Mouse (Mus musculus) brain, embryonic 18.5 days (tissue): ENCODE results near the gene Plekhn1.

Experiments used
- DNase-seq: peaks from one replicate; pipeline ENCODE4 v3.0.0-alpha.2; 2012; ENCODE audit warnings: low read depth, low spot score

Gene Plekhn1

DNA sequence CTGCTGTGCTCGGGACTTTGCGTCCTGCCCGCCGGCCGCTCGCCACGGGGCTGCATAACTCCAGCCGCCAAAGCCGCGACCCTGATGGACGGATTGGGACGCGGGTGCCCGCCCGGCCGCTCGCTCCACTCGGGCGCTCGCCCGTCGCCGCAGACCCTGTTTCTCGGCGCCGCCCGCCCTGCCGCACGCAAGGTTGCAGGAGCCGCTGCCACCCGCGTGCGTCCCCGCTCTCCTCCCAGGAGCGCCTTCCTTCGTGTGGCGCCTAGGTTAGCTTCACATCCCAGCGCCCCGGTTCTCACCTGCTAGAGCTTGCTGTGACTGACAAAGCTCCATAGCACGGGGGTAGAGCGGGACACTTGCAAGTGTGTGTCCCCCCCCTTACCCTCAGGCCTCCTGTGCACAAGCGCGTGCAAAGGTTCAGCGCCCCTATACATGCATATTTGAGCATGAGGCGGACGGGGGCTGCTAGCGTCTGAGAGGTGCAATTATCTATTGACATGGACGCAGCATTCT is at the start of gene Plekhn1:
TSS of gene Plekhn1 (minus strand) at position 157 of the 513 bp plus-strand sequence.
- peak; percentile 43 for DNase-seq

GRCm38 (mm10) chr4:156255078-156255839 is 20.6 kb upstream of the Plekhn1 start, which contains the start of gene Samd11:
Gene Samd11, minus strand, starts transcription at chr4:156255657.
- no peak for DNase-seq

DNA sequence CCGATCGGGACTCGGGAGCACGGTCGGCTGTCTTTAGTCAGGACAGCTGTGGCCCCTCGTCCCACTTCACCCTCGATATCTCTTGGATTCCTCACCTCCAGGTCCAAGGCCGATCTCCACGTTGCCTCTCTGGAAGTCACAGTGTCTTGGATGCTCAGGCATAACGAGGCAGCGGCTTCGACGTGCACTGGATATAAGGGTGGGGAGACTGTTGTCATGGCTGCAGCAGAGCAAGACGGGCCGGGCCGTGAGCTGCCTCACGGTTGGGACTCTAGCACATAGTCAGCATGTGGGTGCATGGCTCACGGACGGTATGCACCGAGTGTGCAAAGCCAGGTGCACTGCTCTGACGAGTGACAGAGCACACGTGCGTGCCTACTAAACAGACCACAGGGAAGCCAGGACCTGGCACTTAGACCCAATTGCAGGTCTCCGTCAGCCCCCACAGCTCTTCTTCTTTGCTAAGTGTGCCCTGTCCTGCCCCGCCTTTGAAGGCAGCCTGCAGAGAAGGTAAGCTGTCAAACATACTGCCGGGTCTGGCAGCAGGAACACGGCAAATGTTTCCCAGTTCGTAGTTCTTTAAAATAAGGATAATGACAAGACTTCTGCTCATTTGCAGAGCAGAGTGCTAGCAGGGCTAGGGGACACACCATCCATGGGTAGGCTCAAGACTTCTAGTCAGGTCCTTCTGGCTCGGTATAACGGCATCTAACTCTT is 19.9 kb upstream of the Plekhn1 start:
- DNase-seq, result no peak

- no peak for DNase-seq
Measured at GRCm38 (mm10) chr4:156253043-156253442, 18.4 kb upstream of the Plekhn1 start.

DNA sequence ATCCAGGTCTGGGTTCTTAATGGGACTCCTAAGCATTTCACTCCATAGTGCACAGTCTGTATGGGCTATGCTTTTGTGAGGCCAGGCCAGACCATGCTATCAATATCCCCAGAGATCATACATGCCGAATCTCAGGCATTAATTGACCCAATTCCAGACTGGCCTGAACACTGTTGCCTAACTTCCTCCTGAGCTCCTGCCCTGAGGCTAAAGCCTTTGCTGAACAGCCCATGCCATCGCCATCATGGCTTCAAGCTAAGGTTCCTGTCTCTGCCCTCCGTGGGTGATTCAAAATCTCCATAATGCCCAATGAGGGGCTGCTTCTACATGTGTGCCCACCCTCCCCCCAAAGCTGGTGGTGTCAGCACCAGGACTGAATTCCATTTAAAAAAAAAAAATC is 18.0 kb upstream of the Plekhn1 start:
- no peak for DNase-seq

- DNase-seq, result no peak
Measured at GRCm38 (mm10) chr4:156252140-156252539, 17.5 kb upstream of the Plekhn1 start.

DNA sequence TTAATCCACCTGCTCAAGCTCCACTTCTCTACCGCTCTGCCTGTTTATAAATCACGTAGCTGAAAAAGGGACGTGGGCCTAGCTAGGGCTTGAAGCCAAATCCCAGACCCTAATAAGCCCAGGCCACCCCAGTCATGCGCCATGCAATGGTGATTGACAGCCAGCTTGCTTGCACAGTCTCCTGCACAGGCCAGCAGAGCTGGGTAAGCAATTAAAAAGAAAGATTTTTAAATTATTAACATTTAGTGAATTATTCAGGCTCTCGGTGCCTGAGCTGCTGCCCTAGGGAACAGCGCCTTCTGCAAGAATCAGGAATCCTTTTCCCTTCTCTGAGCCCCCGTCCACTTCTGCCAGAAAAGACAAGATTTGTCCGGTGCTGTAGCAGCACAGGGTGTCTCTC is 16.4 kb upstream of the Plekhn1 start:
- DNase-seq, result no peak

DNA sequence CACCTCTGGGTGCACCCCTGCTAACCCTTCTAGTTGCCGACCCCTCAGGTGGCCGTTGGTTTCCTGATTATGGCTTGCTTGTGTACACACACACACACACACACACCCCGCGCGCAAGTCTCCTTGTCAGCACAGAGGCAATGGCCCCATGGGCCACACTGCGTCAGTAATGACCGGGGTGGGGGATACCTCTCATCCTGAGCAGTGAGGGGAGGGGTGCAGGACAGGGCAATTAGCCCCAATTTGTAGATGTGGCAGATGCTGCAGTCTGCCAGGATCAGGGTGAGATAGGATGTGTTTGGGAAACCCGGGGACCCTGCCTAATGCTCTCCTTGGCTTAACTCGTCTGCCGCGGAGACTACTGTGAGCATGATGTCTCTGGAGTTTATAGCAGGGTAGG is 14.9 kb upstream of the Plekhn1 start:
- no peak for DNase-seq

GRCm38 (mm10) chr4:156236651-156237447 is 2.2 kb upstream of the Plekhn1 start:
- no peak for DNase-seq

DNA sequence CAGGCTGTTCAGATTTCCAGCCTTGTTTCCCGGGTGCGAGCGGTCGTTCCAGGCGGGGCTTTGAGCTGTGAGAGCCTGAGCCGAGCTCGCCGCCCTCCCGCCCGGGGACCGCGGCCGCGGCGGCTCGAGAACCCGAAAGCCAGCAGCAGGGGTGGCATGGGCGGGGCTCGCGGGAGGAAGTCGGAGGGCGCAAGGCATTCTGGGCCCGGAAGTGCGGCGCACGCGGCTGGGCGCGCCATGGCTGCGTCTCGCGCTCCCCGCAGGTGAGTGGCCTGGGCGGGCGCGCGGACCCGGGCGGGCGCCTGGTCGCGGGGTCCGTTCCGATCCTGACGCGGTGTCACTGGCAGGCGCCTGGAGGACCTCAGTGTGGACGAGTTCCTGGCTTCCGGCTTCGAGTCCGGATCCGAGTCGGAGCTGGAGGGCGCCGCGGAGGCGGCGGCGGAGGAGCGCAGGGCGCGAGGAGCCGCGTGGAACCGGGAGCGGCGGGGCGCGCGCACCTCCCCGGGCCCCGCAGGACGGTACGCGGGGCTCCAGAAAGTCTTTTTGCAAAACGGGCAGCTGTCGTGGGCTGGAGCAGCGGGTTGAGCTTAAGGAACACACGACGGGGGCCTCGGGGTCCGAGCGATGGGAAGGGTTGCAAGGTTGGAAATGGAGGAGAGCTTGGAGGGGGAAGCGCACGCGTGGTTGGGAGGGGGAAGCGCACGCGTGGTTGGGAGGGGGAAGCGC is 1.3 kb upstream of the Plekhn1 start, which contains the start of gene Noc2l:
TSS of gene Noc2l (plus strand) at position 203 of the 726 bp plus-strand sequence.
- DNase-seq, result peak; percentile 91

DNA sequence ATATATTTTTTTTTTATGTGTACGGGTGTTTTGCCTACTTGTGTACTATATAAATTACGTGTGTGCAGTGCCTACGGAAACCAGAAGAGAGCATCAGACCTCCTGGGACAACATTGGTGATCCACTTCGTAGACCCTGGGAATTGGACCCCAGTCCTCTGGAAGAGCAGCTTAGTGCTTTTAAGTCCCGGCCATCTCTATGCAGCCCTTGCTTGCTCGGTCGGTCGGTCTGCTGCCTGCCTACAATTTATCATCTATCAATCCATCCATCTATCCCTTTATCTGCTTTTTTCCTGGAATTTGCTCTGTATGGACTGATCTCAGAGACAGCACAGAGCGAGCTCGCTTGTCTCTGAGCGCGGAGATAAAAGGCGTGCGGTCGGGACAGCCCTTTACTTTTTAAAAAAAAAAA is 708 bp upstream of the Plekhn1 start:
- DNase-seq, result peak; percentile 57

DNA sequence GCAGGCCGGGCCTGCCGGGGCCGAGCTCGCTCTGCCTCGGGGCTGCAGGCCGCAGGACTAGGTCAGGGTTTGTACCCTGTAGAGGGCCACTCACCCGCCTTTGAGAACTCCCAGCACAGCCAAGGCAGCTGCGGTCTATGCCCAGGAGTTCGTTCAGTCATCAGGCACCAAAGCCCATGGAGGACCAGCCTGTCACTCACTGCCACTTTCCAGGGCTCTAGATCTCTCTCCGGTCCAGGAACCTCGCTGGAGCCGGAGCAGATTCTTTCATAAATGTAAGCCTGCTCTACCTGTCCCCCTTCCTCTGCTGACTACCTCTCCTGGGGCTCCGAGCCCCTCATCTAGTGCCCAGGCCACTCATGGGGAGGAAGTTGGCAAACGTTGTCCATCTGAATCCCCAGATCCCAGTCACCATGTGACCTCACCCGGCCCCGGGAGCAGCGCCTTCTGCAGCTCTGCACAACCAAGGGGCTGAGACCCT is 596 bp downstream of the Plekhn1 start:
- no peak for DNase-seq

DNA sequence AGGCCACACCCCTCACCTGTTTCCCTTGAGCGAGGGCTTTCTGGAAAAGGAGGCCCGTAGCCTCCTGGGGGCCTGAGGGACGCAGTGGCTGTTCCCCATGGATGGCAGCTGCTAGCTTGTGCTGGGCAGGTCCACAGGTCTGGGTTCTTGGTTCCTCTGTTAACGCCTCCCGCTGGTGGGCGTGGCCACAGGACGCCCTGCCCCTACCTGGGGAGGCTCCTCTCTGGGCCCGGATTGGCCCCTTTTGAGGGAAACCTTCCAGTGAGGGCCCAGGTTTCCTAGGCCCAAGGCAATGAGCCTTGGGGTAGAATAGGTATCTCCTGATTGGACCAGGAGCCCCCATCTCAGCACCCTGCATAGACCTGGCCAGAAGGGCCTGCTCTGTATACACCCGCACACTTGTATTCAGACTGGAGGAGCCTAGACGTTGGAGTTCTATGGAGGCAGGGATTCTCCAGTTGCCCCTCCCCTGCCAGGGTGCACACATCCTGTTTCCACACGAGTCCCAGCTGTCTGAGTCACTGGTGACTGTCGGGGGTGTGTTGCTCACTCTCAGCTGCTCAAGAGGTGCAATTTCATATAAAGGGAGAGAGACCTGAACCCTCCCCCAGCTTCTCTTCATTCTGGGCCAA is 6.1 kb downstream of the Plekhn1 start:
- DNase-seq, result no peak

GRCm38 (mm10) chr4:156227752-156228392 is 6.8 kb downstream of the Plekhn1 start:
- no peak for DNase-seq

DNA sequence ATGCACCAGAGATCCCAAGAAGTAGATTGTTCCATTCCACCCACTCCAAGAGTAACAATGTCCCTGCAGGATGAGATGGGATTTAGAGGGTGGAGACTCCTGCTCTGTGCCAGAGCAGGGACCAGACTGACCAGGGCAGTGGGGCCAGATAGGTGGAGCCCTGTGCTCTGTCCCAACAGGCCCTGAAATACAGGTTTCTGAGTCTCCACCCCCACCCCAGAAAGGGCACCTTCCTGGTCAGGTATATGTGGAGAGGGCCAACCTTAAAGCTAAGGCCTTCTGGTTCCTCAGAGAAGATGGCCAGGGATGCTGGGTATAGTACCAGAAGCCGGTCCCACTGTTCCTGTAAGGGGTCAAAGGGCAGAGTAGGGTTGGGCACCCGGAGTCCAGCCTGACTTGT is 10.4 kb downstream of the Plekhn1 start:
- no peak for DNase-seq

DNA sequence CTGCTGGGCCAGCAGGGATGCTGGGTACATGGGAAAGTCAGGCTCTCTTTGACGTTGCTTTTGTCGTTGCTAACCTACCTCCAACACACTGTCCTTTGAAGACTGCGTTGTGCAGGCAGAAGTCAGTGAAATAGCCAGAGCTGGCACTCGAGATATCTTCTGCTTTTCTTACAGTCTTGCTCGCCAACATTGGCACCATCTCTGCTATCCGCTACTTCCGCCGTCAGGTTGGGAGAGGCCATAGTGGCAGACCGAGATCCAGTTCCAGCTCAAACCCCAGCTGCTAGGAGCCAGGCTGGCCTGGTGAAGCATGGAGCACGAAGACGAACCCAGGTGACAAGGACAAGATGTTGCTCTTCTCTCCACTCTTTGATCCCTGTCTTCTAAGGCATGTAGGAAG is 14.7 kb downstream of the Plekhn1 start:
- no peak for DNase-seq

DNA sequence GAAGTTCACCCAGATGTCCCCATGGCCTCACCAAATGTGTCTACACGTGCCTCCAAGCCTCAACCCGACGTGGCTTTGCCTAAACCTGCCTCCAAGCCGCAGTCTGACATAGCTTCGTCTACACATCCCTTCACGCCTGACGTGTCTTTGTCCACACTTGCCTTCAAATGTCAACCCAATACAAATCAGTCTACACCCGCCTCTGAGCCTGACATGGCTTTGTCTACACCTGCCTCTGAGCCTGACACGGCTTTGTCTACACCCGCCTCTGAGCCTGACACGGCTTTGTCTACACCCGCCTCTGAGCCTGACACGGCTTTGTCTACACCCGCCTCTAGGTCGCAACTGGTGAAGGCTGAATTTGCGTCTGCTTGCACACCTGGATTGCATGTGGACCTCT is 16.8 kb downstream of the Plekhn1 start:
- DNase-seq, result no peak

GRCm38 (mm10) chr4:156217022-156217669 is 17.5 kb downstream of the Plekhn1 start:
- DNase-seq, result no peak

- DNase-seq, result no peak
Measured at GRCm38 (mm10) chr4:156216196-156216595, 18.5 kb downstream of the Plekhn1 start.

DNA sequence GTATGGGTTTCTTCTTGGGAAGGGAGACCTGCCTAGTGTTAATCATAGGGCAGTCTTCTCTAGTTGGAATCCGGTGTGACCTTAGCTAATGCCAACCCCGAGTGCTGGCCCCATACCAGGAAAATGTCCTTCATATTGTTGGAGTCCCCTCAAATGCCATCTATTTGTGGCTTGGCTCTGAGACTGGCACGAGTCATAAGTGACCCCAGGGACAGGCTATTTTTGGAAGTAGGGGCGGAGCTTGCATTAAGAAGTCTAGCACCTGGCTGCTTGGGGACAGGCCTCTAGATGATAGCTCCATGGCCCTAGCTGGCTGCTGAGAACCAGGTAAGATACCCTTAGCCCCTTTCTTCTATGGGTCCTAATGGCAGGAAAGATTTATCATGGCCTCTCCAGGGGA is 19.0 kb downstream of the Plekhn1 start, which contains the start of gene Perm1:
TSS of gene Perm1 (plus strand) at position 220 of the 400 bp plus-strand sequence.
- DNase-seq, result no peak
